Mouse (Mus musculus): ENCODE measurements at regions not wholly inside any gene's neighbourhood (a gene's known extent, or its start where the extent isn't known, plus 50 kb on each side); places are given as distances from the start of the nearest gene placed in this dataset.

DNA sequence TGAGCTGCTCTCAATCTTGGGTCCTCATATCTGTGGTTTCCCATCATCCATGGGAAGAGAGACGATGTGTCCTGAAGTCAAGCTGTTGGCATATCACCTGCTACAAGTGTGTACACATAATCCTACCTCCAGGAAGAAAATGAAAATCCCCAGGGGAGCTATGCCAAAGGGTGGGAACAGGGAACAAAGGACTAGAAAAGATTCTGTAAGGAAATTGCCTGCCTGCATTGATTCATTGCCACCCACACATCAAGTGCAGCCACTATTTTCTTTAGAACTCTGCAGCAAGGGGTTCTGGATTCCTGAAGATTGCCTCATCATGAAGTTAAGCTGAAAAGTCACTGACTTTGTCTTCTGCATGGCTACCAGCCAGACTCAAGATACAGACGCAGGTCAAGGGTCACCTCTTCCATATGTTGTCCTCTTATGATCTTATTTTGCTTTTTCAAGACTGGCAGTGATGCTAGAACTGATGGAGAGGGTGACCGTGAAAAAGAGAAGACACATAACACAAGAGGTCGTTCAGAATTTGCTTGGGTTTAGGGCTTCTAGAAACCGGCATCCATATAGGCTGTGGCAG, 251.6 kb upstream of the Foxq1 start:
- TF ChIP-seq POLR2A (IDR thresholded peaks at IDR 0.05; ENCODE audit: borderline replicate concordance, low read depth, low read length) = no peak
- no peak for TF ChIP-seq CTCF (IDR thresholded peaks at IDR 0.05; ENCODE audit: low read depth, low read length)

Measured in bone marrow macrophage, adult 2 months (primary cell).